Mouse (Mus musculus) neural tube, embryonic 12.5 days (tissue): Measurements from ENCODE around the gene Ap5z1. TPM values are rescaled to one million over a fixed set of nuclear protein-coding genes. Genes with fewer than 3 reads are reported as not detected.

Source experiments
- ATAC-seq: fragments of 200-750 bp; cut with Nextera tagmentation; 2 replicates; pipeline ENCODE4 v1.8.0; 2017; ENCODE audit warnings: low read depth, mild to moderate bottlenecking, moderate TSS enrichment, moderate library complexity; ENCODE audit not compliant: low FRiP score
- H3K27ac ChIP-seq: fragments of 300-500 bp; sonication (generic); 2 replicates; pipeline ENCODE4 v1.5.1; 2016
- H3K27me3 ChIP-seq: fragments of 300-500 bp; sonication (generic); replicated peaks from 2 replicates; pipeline ENCODE4 v1.6.1; 2016; ENCODE audit warnings: mild to moderate bottlenecking
- H3K36me3 ChIP-seq: fragments of 300-500 bp; sonication (generic); 2 replicates; pipeline ENCODE4 v1.6.1; 2016; ENCODE audit warnings: mild to moderate bottlenecking
- H3K4me1 ChIP-seq: fragments of 300-500 bp; sonication (generic); 2 replicates; pipeline ENCODE4 v1.6.1; 2016
- H3K4me2 ChIP-seq: fragments of 300-500 bp; sonication (generic); replicated peaks from 2 replicates; pipeline ENCODE4 v1.6.1; 2016; ENCODE audit warnings: mild to moderate bottlenecking
- H3K4me3 ChIP-seq: fragments of 300-500 bp; sonication (generic); 2 replicates; pipeline ENCODE4 v1.5.1; 2016
- H3K9ac ChIP-seq: fragments of 300-500 bp; sonication (generic); 2 replicates; pipeline ENCODE4 v1.6.1; 2016; ENCODE audit warnings: mild to moderate bottlenecking
- H3K9me3 ChIP-seq: fragments of 300-500 bp; sonication (generic); 2 replicates; pipeline ENCODE4 v1.6.1; 2016; ENCODE audit warnings: mild to moderate bottlenecking
- WGBS: fragments of 180-500 bp; shearing (Covaris S2); methylation state at CpG from one replicate; pipeline ENCODE4 v1.1.7; 2016; 5-methylcytosine and 5-hydroxymethylcytosine counted together
- polyA plus RNA-seq: library from polyadenylated mRNA; unstranded; fragments of >200 nt; fragmentation: Nextera tagmentation; extraction: Ambion mirVana; gene quantifications from 2 replicates; pipeline ENCODE4 v1.2.1, GENCODE M21; 2016

Ap5z1 gene
- polyA plus RNA-seq, 1 experiment from 2014 or later: 17.7 TPM

- Histone ChIP-seq H3K9ac (no peak overlapping the region), H3K27me3 (no peaks in the 10 kb centered on the region), H3K4me1 (peaks cover 32% of the 10 kb centered on the region), H3K27ac (no peak overlapping the region), H3K4me2 (no peak overlapping the region), H3K4me3 (no peak overlapping the region), H3K36me3 (peaks cover 16% of the 10 kb centered on the region; the same call in 1 of the 2 replicates), H3K9me3 (no peaks in the 10 kb centered on the region)
- 81% methylated on average over 13 of the region's 13 CpGs for WGBS
- no peak for ATAC-seq
These were observed 39.0 kb upstream of the Ap5z1 start for GRCm38 (mm10) chr5:142424627-142425349.

DNA sequence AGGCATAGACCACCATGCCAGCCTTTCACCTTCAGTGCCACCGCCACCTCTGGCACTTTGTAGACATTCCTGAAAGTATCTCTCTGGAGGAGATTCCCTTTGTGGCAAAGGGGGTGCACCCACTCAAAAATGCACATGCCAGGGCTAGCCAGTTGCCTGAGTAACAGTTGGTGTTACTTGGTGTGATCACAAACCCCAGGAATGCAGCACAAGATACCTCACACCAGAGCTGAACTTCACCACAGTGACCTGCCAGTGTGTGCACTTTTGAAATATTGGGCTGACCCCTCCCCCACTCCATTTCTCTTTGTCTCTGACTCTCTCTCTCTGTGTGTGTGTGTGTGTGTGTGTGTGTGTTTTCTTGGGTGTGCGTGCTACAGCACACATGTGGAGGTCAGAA is 37.3 kb upstream of the Ap5z1 start:
- no peak for ATAC-seq
- H3K4me1 ChIP-seq: peaks cover 32% of the 10 kb centered on the region
- H3K4me3 ChIP-seq: no peak overlapping the region

GRCm38 (mm10) chr5:142427876-142428275 is 35.9 kb upstream of the Ap5z1 start:
- Histone ChIP-seq H3K4me1 (peaks cover 41% of the 10 kb centered on the region), H3K9ac (no peak overlapping the region), H3K4me2 (no peak overlapping the region), H3K27ac (no peak overlapping the region), H3K4me3 (no peak overlapping the region), H3K36me3 (peaks cover 3% of the 10 kb centered on the region; the same call in 1 of the 2 replicates), H3K9me3 (no peaks in the 10 kb centered on the region), H3K27me3 (no peaks in the 10 kb centered on the region)
- no peak for ATAC-seq
- 45% methylated on average over 10 of the region's 10 CpGs for WGBS

More for the DNA sequence above, 37.3 kb upstream of the Ap5z1 start:
- no peaks in the 10 kb centered on the region for H3K9me3 ChIP-seq
- H3K9ac ChIP-seq: no peak overlapping the region
- peaks cover 3% of the 10 kb centered on the region; the same call in 1 of the 2 replicates for H3K36me3 ChIP-seq
- WGBS: 89% methylated on average over 2 of the region's 2 CpGs
- H3K27ac ChIP-seq: no peak overlapping the region
- H3K4me2 ChIP-seq: no peak overlapping the region
- H3K27me3 ChIP-seq: no peaks in the 10 kb centered on the region

DNA sequence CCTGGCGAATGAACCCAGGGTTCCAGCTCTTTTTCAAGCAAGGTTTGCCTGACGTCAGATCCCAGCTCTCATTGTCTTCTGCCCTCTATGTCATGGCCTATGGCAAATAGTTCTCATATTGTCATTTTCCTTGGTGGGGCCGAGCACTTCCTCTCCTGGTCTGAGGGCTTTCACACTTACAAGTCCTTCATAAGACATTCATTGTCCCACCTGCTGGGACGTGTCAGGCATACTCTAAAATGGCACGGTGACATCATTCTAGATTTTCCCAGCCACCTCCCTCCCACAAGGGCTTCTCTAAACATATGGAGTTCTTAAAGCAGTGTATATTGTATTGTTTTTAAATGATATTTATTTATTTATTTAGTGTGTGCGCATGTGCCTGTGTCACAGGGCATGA is 35.1 kb upstream of the Ap5z1 start:
- ATAC-seq: no peak
- no peak overlapping the region for H3K9ac ChIP-seq
- H3K27ac ChIP-seq: no peak overlapping the region
- no peaks in the 10 kb centered on the region for H3K9me3 ChIP-seq
- no peak overlapping the region for H3K4me2 ChIP-seq
- H3K4me1 ChIP-seq: peaks cover 44% of the 10 kb centered on the region
- no peaks in the 10 kb centered on the region for H3K27me3 ChIP-seq
- 71% methylated on average over 6 of the region's 6 CpGs for WGBS
- H3K36me3 ChIP-seq: peaks cover 3% of the 10 kb centered on the region; the same call in 1 of the 2 replicates
- H3K4me3 ChIP-seq: no peak overlapping the region

DNA sequence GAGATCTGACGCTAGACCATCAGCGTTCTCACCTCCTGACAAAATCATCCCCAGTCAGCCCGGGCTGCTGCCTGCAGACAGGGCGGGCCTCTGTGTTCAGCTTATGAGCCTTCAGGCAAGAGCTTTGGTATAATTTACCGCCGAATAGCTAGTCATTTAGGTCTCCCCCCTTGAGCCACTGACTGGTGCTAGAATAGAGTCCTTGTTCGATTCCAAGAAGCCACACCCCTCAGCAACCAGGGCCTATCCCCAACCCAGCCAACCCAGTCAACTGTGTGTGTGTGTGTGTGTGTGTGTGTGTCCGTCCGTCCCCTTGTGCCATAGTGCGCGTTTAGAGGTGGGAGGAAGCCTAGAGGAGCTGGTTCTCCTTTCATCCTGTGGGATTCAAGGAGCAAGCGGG is 32.7 kb upstream of the Ap5z1 start:
- no peaks in the 10 kb centered on the region for H3K9me3 ChIP-seq
- no peak for ATAC-seq
- no peaks in the 10 kb centered on the region for H3K27me3 ChIP-seq
- peaks cover 11% of the 10 kb centered on the region for H3K36me3 ChIP-seq
- no peak overlapping the region for H3K4me2 ChIP-seq
- peaks cover 39% of the 10 kb centered on the region for H3K4me1 ChIP-seq
- no peak overlapping the region for H3K4me3 ChIP-seq
- 55% methylated on average over 12 of the region's 12 CpGs for WGBS
- H3K9ac ChIP-seq: no peak overlapping the region
- H3K27ac ChIP-seq: no peak overlapping the region

GRCm38 (mm10) chr5:142431811-142432434 is 31.8 kb upstream of the Ap5z1 start:
- no peak overlapping the region for H3K27ac ChIP-seq
- no peaks in the 10 kb centered on the region for H3K27me3 ChIP-seq
- H3K4me1 ChIP-seq: peaks cover 31% of the 10 kb centered on the region
- 82% methylated on average over 9 of the region's 9 CpGs for WGBS
- no peak overlapping the region for H3K4me2 ChIP-seq
- H3K36me3 ChIP-seq: peaks cover 19% of the 10 kb centered on the region
- H3K9me3 ChIP-seq: no peaks in the 10 kb centered on the region
- no peak overlapping the region for H3K9ac ChIP-seq
- no peak overlapping the region for H3K4me3 ChIP-seq
- ATAC-seq: no peak

DNA sequence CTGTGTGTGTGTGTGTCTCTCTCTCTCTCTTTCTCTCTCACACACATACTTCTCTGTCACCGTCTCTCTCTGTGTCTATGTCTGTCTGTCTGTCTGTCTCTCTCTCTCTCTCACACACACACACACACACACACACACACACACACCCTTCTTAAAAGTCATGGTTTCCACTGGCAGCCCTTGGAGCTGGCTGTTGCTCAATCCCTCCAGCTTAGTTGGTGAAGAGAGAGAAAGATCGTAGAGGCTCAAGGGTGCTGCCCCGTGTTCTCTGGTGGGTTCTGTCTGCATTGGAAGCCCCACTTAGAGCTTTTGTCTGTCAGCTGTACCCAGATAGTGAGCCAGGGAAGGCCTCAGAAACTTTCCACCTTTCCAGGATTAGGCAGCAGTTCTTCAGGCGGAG is 31.0 kb upstream of the Ap5z1 start:
- no peak overlapping the region for H3K9ac ChIP-seq
- no peak overlapping the region for H3K4me2 ChIP-seq
- no peaks in the 10 kb centered on the region for H3K9me3 ChIP-seq
- no peak overlapping the region for H3K4me3 ChIP-seq
- H3K36me3 ChIP-seq: peaks cover 19% of the 10 kb centered on the region
- no peaks in the 10 kb centered on the region for H3K27me3 ChIP-seq
- H3K4me1 ChIP-seq: peaks cover 27% of the 10 kb centered on the region
- 90% methylated on average over 4 of the region's 4 CpGs for WGBS
- H3K27ac ChIP-seq: no peak overlapping the region
- ATAC-seq: no peak

GRCm38 (mm10) chr5:142434052-142434451 is 29.7 kb upstream of the Ap5z1 start:
- Histone ChIP-seq H3K27ac (no peak overlapping the region), H3K4me1 (peaks cover 24% of the 10 kb centered on the region), H3K9me3 (no peaks in the 10 kb centered on the region), H3K4me3 (no peak overlapping the region), H3K4me2 (no peak overlapping the region), H3K9ac (no peak overlapping the region), H3K27me3 (no peaks in the 10 kb centered on the region), H3K36me3 (peaks cover 19% of the 10 kb centered on the region)
- WGBS: 83% methylated on average over 5 of the region's 5 CpGs
- ATAC-seq: no peak

- H3K9ac ChIP-seq: no peak overlapping the region
- H3K4me1 ChIP-seq: peaks cover 41% of the 10 kb centered on the region
- H3K4me3 ChIP-seq: no peak overlapping the region
- no peaks in the 10 kb centered on the region for H3K9me3 ChIP-seq
- no peaks in the 10 kb centered on the region for H3K27me3 ChIP-seq
- H3K4me2 ChIP-seq: no peak overlapping the region
- no peak for ATAC-seq
- no peak overlapping the region for H3K27ac ChIP-seq
- peaks cover 19% of the 10 kb centered on the region for H3K36me3 ChIP-seq
- WGBS: 96% methylated on average over 15 of the region's 15 CpGs
These were observed 28.0 kb upstream of the Ap5z1 start for GRCm38 (mm10) chr5:142435736-142436135.

DNA sequence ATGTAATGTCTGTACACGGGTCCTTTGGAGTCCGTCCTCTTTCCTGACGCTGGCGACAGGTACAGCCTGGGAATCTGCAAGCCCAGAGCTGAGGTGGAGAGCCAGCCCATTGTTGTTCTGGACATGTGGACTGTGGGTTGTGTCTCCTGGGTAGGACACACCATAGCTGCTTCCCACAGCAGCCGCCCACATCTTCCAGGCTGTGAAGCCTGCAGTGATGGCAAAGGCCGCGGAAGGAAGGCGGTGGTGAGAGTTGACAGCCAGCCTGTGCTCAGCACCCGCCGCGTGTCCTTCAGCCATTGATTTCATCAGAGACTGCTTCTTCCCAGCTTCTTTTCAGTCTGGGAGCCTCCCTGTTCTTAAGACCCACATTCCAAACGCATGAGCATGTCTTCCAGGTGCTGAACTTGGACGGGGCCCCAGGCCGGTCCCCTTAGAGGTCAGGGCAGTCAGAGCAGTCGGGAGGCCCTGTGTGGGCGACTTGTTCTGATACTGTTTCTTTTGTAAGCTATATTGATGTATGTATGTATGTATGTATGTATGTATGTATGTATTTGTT is 25.3 kb upstream of the Ap5z1 start:
- no peak overlapping the region for H3K4me2 ChIP-seq
- no peaks in the 10 kb centered on the region for H3K27me3 ChIP-seq
- 93% methylated on average over 16 of the region's 16 CpGs for WGBS
- H3K9me3 ChIP-seq: no peaks in the 10 kb centered on the region
- no peak overlapping the region for H3K9ac ChIP-seq
- H3K4me3 ChIP-seq: no peak overlapping the region
- H3K4me1 ChIP-seq: peaks cover 46% of the 10 kb centered on the region
- H3K27ac ChIP-seq: no peak overlapping the region
- ATAC-seq: no peak
- peaks cover 19% of the 10 kb centered on the region for H3K36me3 ChIP-seq

- peak; percentile 74 for ATAC-seq
- H3K9me3 ChIP-seq: no peaks in the 10 kb centered on the region
- peak overlapping the region; percentile 57 for H3K4me2 ChIP-seq
- H3K36me3 ChIP-seq: peaks cover 19% of the 10 kb centered on the region
- peak overlapping the region; percentile 23; the same call in 1 of the 2 replicates for H3K4me3 ChIP-seq
- H3K27me3 ChIP-seq: no peaks in the 10 kb centered on the region
- H3K27ac ChIP-seq: peak overlapping the region; percentile 47; the same call in 1 of the 2 replicates
- H3K9ac ChIP-seq: peak overlapping the region; percentile 26; the same call in 1 of the 2 replicates
- peaks cover 50% of the 10 kb centered on the region for H3K4me1 ChIP-seq
- 1% methylated on average over 12 of the region's 12 CpGs for WGBS
These were observed 23.8 kb upstream of the Ap5z1 start for GRCm38 (mm10) chr5:142439911-142440432.

DNA sequence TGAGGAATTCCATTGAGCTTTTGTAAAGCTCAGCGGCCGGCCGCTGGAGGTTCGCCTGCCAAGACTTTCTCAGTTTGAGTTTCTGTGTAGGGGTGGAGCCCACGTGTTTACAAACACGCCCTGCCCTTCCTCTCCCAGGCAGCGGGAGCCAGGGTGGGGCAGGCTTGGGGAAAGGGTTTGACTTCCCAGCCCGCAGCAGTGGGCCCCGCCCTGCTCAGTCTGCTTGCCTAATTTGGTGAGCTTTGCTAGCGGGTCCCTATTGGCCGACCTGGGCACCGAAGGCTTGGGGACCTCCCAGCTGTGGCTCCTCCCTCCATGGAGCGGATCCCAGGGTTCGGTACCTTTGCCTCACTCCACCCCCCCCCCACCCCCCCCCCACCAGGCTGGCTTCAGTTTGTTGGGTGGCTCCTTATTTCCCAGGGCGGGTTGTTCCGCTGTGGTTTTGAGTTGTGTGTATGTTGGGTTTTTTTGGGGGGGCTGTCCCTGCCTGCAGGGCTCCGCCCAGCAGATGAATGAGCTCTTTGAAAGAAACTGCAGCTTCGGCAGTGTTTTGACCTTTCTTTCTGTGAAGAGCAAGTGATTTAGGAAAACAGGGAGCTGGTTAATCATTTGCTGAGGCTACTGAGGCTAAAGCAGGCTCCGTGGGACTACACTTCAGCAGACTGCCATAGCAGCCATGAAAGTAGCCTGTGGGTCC is 23.1 kb upstream of the Ap5z1 start:
- Histone ChIP-seq H3K4me2 (peak overlapping the region; percentile 57), H3K9ac (0 out of 2 replicates have a peak overlapping the region, but pooled peaks have one; percentile 17), H3K27ac (peak overlapping the region; percentile 47), H3K4me3 (peak overlapping the region; percentile 23; the same call in 1 of the 2 replicates), H3K27me3 (no peaks in the 10 kb centered on the region), H3K9me3 (no peaks in the 10 kb centered on the region), H3K4me1 (peaks cover 55% of the 10 kb centered on the region), H3K36me3 (peaks cover 12% of the 10 kb centered on the region)
- WGBS: under 1% methylated on average over 19 of the region's 19 CpGs
- peak; percentile 95 for ATAC-seq
